Mouse (Mus musculus): ENCODE results near the gene Creg1.

DNA sequence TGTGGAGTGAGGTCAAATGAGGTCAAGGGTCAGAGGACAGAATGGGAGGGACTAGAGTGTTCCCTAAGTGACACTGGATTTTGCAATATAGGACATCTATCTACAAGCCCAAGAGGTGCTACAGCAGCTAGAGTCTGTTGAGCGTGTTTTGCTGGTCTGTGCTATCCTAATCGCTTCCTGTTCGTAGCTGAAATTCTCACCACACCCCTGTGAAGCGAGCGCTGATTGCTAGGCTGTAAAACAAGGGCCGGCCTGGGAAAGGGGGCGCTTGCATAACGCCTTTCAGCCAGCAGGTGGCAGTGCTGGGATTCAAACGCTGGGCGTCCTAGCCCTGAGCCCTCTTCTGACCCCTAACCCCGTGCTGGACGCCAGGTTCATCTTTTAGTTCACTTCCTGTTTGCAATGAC lies 7.9 kb downstream of the Creg1 start:
- TF ChIP-seq CTCF (IDR thresholded peaks at IDR 0.05; ENCODE audit: extremely low read depth, insufficient read depth, insufficient read length, insufficient replicate concordance) (peak; percentile 92), POLR2A (IDR thresholded peaks at IDR 0.05; ENCODE audit: low read depth, low read length) (no peak)

Data from spleen, adult 2 months (tissue).